Mouse (Mus musculus): ENCODE data around the gene Gm21987.

DNA sequence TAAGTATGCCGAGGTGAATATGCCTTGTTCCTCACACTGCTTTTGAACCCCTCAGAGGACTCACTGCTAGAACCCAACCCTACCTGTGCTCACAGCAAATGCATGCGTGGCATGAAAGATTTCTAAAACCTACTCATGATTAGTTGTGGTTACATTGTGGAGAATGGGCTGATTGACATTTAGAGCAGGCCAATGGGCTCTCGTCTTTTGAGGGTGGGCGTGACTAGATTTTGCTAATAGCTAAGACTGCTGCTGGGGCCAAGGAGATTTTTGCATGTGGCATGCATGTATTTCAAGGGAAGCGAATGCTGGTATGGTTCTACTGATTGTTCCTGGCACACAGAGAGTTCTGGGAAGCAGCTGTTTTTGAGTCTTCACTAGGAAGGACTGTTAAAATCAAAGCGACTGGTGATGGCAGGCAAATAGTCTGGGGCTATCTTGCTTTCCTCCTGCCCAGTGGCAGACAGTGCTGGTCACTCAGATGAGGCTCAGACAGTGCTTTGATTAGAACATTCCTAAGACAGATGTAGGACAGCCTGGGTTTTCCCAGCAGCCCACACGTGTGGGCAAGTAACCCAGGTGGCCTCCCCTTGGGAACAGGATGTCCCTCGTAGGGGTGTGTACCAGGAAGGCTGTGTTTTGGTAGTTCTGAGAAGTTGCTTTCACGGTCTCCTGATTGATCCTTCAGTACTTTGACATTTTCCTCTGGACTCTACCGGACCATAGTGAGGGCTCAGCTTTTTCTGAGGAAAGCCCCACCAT, 27.7 kb downstream of the Gm21987 start:
- TF ChIP-seq CTCF (IDR thresholded peaks at IDR 0.05; ENCODE audit: borderline replicate concordance, insufficient read depth, low read depth, low read length) (no peak), POLR2A (IDR thresholded peaks at IDR 0.05; ENCODE audit: borderline replicate concordance, insufficient read depth, low read length) (no peak)

Measured in cerebellum, adult 2 months (tissue).